Mouse (Mus musculus) megakaryocyte, embryonic 14.5 days (primary cell): Measurements from ENCODE around the gene Slc41a2.

Source experiments
- FLI1 ChIP-seq: IDR thresholded peaks from 2 replicates; pipeline ENCODE4 v1.6.1; 2012; ENCODE audit warnings: low read length, inconsistent platforms, mixed read lengths
- GATA1 ChIP-seq: IDR thresholded peaks from 3 replicates; pipeline ENCODE4 v1.6.1; 2012; ENCODE audit warnings: mixed read lengths, low read length, inconsistent platforms, borderline replicate concordance

DNA sequence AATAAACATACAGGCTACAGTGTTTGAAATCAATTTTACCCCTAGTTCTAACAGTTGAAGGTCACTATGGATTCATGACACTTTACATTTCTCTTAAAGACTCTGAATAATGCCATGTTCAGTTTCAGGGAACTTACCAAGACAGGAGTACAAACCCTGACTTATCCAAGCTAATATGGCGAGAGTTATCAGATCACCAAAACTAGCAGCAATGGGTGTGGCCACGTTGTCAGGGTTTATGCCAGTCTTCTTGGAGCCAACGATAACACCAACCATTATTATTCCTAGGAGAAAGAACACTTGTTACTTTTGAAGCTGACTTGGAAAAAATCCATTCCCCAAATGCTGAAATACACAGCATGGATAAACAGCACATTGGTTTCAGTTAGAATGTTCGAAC is 40.7 kb downstream of the Slc41a2 start:
- TF ChIP-seq GATA1 (no peak), FLI1 (no peak)
